Mouse (Mus musculus) megakaryocyte, embryonic 14.5 days (primary cell): ENCODE measurements around the gene Gjc1.

Experiments
- FLI1 ChIP-seq: IDR thresholded peaks from 2 replicates; pipeline ENCODE4 v1.6.1; 2012; ENCODE audit warnings: low read length, inconsistent platforms, mixed read lengths
- GATA1 ChIP-seq: IDR thresholded peaks from 3 replicates; pipeline ENCODE4 v1.6.1; 2012; ENCODE audit warnings: mixed read lengths, low read length, inconsistent platforms, borderline replicate concordance

- TF ChIP-seq GATA1 (no peak), FLI1 (no peak)
Observed at GRCm38 (mm10) chr11:102780271-102780985, 39.1 kb downstream of the Gjc1 start.
